Mouse (Mus musculus) spleen, adult 18-20 months (tissue): ENCODE measurements at regions not wholly inside any gene's neighbourhood (a gene's known extent, or its start where the extent isn't known, plus 50 kb on each side); places are given as distances from the start of the nearest gene placed in this dataset.
"Not testable (repeated sequence)": the region's sequence is repeated elsewhere in the genome, so short reads cannot be mapped to it uniquely, and the experiment has no call there.

Source experiments
- DNase-seq, 2 experiments: peaks; one replicate each; pipeline ENCODE4 v3.0.0; 2022; ENCODE audit warnings: mixed read lengths in 2 of 2

GRCm38 (mm10) chr12:15078615-15079014, 738.1 kb downstream of the Trib2 start:
- DNase-seq: no peak

GRCm38 (mm10) chr12:15064351-15064750, 752.4 kb downstream of the Trib2 start:
- no peak for DNase-seq

GRCm38 (mm10) chr12:15051387-15051786, 765.3 kb downstream of the Trib2 start:
- DNase-seq: no peak

- DNase-seq: no peak
These were observed 773.5 kb downstream of the Trib2 start for GRCm38 (mm10) chr12:15043264-15043663.

GRCm38 (mm10) chr12:15011091-15011490, 805.6 kb downstream of the Trib2 start:
- DNase-seq: no peak

GRCm38 (mm10) chr12:15002401-15002800, 814.3 kb downstream of the Trib2 start:
- DNase-seq: not testable (repeated sequence)
